Mouse (Mus musculus) heart, embryonic 13.5 days (tissue): ENCODE measurements around the gene Pak1ip1. TPM values are rescaled to one million over a fixed set of nuclear protein-coding genes. Genes with fewer than 3 reads are reported as not detected.

Experiments
- ATAC-seq: fragments of 200-750 bp; cut with Nextera tagmentation; 2 replicates; pipeline ENCODE4 v1.8.0; 2017; ENCODE audit warnings: moderate TSS enrichment; ENCODE audit not compliant: insufficient number of reproducible peaks, low FRiP score, low TSS enrichment; ENCODE audit errors: extremely low read depth
- H3K27ac ChIP-seq: fragments of 300-500 bp; sonication (generic); replicated peaks from 2 replicates; pipeline ENCODE4 v1.5.1; 2015; ENCODE audit warnings: moderate library complexity, mild to moderate bottlenecking, inconsistent platforms
- H3K27me3 ChIP-seq: fragments of 300-500 bp; sonication (generic); replicated peaks from 2 replicates; pipeline ENCODE4 v1.6.1; 2015; ENCODE audit warnings: mild to moderate bottlenecking, inconsistent platforms
- H3K36me3 ChIP-seq: fragments of 300-500 bp; sonication (generic); 2 replicates; pipeline ENCODE4 v1.6.1; 2015; ENCODE audit warnings: mild to moderate bottlenecking, inconsistent platforms
- H3K4me1 ChIP-seq: fragments of 300-500 bp; sonication (generic); 2 replicates; pipeline ENCODE4 v1.6.1; 2015; ENCODE audit warnings: inconsistent platforms
- H3K4me2 ChIP-seq: fragments of 300-500 bp; sonication (generic); 2 replicates; pipeline ENCODE4 v1.6.1; 2015; ENCODE audit warnings: inconsistent platforms, mild to moderate bottlenecking, moderate library complexity
- H3K4me3 ChIP-seq: fragments of 300-500 bp; sonication (generic); 2 replicates; pipeline ENCODE4 v1.5.1; 2015; ENCODE audit warnings: moderate library complexity, mild to moderate bottlenecking, inconsistent platforms
- H3K9ac ChIP-seq: fragments of 300-500 bp; sonication (generic); 2 replicates; pipeline ENCODE4 v1.6.1; 2015; ENCODE audit warnings: inconsistent platforms, mild to moderate bottlenecking, moderate library complexity
- H3K9me3 ChIP-seq: fragments of 300-500 bp; sonication (generic); 2 replicates; pipeline ENCODE4 v1.6.1; 2016; ENCODE audit warnings: inconsistent platforms
- WGBS: fragments of 180-500 bp; shearing (Covaris S2); methylation state at CpG from one replicate; pipeline ENCODE4 v1.1.7; 2015; ENCODE audit warnings: mixed read lengths; 5-methylcytosine and 5-hydroxymethylcytosine counted together
- polyA plus RNA-seq: library from polyadenylated mRNA; unstranded; fragments of >200 nt; fragmentation: Nextera tagmentation; extraction: Ambion mirVana; gene quantifications from 2 replicates; pipeline ENCODE4 v1.2.1, GENCODE M21; 2015

Pak1ip1 gene
- polyA plus RNA-seq, 1 experiment from 2014 or later: 47.4 TPM

DNA sequence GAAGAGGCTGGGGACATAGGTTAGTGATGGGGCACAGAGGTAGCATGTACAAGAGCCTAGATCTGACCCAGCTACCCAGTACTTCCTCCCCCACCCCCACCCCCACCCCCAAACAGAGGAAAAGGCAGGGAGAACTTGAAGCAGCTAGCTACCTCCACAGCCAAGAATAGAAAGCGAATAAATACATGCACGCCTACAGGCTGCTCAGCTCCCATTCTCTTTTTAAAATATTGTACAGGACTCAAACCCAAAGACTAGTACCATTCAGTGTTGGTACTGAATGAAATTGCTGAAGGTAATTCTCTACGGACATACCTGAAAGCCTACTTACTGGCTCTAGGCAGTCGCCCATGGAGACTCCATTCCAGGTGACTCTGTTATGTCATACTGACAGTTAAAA, 41.7 kb downstream of the Pak1ip1 start:
- Histone ChIP-seq H3K27ac (no peak overlapping the region), H3K36me3 (no peaks in the 10 kb centered on the region), H3K4me1 (no peaks in the 10 kb centered on the region), H3K9me3 (no peaks in the 10 kb centered on the region), H3K9ac (no peak overlapping the region), H3K4me3 (no peak overlapping the region), H3K4me2 (no peak overlapping the region), H3K27me3 (no peaks in the 10 kb centered on the region)
- WGBS: 85% methylated on average over 4 of the region's 4 CpGs
- no peak for ATAC-seq

DNA sequence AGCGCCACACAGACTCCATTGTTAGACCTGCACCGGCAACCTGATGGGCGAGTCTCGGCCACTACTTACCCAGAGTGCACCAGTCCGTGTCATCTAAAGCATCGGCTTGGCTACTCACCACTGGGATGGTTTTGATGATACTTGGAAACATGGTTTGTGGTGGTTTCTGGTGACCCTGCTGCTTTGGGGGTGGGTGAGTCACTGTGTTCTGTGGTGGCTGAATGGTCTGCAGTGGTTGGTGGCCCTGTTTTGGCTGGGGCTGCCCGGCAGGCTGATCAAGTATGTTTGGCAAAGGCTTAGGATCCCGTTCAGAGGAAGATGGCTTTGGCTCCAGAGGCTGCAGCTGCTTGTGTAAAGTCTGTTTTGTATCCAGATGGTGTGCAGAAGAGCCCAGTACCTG, 45.1 kb downstream of the Pak1ip1 start:
- H3K9ac ChIP-seq: no peak overlapping the region

DNA sequence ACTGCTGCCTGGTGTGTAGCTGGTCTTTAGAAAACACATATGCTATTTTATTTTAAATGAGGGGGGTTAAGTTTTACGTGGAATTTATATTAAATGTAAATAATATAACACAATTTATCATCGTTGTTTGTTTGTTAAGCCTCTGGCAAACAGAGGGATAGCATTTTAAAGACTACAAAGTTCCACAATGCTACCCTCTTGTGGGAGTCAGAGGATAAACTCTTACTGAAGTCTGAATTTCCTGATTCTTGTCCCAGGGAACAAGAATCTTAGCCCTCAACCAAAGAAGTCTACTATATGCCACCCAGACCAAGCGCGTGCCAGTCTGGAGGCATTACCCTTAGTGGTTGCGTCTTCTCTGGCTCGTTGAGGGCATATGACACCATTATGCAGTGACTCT, 46.5 kb downstream of the Pak1ip1 start:
- H3K27ac ChIP-seq: no peak overlapping the region
- H3K36me3 ChIP-seq: no peaks in the 10 kb centered on the region
- no peak overlapping the region for H3K4me2 ChIP-seq
- no peak overlapping the region for H3K4me3 ChIP-seq
- ATAC-seq: no peak
- H3K27me3 ChIP-seq: no peaks in the 10 kb centered on the region
- no peaks in the 10 kb centered on the region for H3K4me1 ChIP-seq
- no peak overlapping the region for H3K9ac ChIP-seq
- WGBS: 76% methylated on average over 6 of the region's 6 CpGs
- H3K9me3 ChIP-seq: no peaks in the 10 kb centered on the region

More for the DNA sequence above, 45.1 kb downstream of the Pak1ip1 start:
- ATAC-seq: no peak
- no peaks in the 10 kb centered on the region for H3K27me3 ChIP-seq
- H3K4me2 ChIP-seq: no peak overlapping the region
- H3K4me3 ChIP-seq: no peak overlapping the region
- H3K4me1 ChIP-seq: no peaks in the 10 kb centered on the region
- no peak overlapping the region for H3K27ac ChIP-seq
- 85% methylated on average over 8 of the region's 8 CpGs for WGBS
- no peaks in the 10 kb centered on the region for H3K9me3 ChIP-seq
- no peaks in the 10 kb centered on the region for H3K36me3 ChIP-seq

DNA sequence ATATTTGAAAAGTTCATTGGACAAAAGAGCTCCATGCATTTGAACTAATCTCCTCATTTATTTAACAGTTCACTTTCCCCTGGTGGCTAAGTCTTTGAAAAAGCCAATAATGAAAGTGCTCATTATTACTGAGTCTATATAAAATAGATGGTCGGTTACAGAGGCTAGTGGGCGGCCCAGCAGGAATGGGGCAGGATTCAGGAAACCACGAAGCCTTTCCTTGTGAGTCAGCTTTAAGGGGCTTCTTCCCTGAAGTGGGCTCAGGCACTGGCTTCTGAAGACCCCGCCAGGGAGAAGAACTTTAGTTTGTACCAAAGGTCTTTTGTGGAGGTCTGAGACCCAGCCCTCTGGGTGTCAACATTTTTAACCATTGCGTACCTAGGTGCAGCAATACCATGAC, 51.1 kb downstream of the Pak1ip1 start:
- Histone ChIP-seq H3K4me3 (no peak overlapping the region), H3K9me3 (no peaks in the 10 kb centered on the region), H3K27ac (no peak overlapping the region), H3K4me1 (no peaks in the 10 kb centered on the region), H3K9ac (no peak overlapping the region), H3K36me3 (no peaks in the 10 kb centered on the region), H3K4me2 (no peak overlapping the region), H3K27me3 (no peaks in the 10 kb centered on the region)
- no peak for ATAC-seq
- 76% methylated on average over 5 of the region's 5 CpGs for WGBS

Other genes with a start within 250 kb of the Pak1ip1 start
- gene Gcnt2, start 141.3 kb upstream of the Pak1ip1 start, polyA plus RNA-seq: 2.5 and 2.7 TPM in 2 replicates
- 189 and 250 TPM in 2 replicates for gene Tmem14c, start 15.3 kb downstream of the Pak1ip1 start, polyA plus RNA-seq
- gene Mak, start 78.7 kb downstream of the Pak1ip1 start, polyA plus RNA-seq: 0.10 and 0.27 TPM in 2 replicates
- gene Gcm2, start 110.0 kb downstream of the Pak1ip1 start, polyA plus RNA-seq: not detected in 2 replicates
- gene Sycp2l, start 113.3 kb downstream of the Pak1ip1 start, polyA plus RNA-seq: 0.17 TPM in 1 of 2 replicates, not detected in the other
- 1.5 and 2.1 TPM in 2 replicates for gene Elovl2, start 219.4 kb downstream of the Pak1ip1 start, polyA plus RNA-seq
- 8.7 and 9.8 TPM in 2 replicates for gene Smim13, start 248.8 kb downstream of the Pak1ip1 start, polyA plus RNA-seq